Mouse (Mus musculus): Measurements from ENCODE around the gene Gm7995.
"Not testable (repeated sequence)": the region's sequence is repeated elsewhere in the genome, so short reads cannot be mapped to it uniquely, and the experiment has no call there.

DNA sequence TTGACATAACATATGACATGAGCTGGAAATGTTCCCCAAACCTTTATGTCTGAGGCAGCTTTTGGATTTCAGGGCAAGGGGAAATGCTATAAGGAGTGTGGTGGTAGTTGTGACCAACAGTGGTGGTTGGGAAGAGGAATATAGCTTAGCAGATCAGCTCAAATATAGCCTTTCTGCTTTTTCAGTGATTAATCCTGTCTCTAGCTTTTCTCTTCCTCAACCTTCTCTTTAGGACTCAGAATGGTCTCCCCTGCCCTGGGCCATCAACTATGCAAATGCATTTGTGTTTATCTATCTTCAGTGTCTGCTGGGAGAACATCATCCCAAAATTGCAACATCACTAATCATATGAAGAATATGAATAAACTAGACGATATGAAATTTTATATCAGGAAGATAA lies at the start of gene Gm7995:
- not testable (repeated sequence) for TF ChIP-seq HCFC1 (IDR thresholded peaks at IDR 0.05; ENCODE audit: borderline replicate concordance, insufficient read depth, low read length); ZNF384 (IDR thresholded peaks at IDR 0.05; ENCODE audit: low read depth, low read length)

Measured in ES-E14 (cell line).